Mouse (Mus musculus): ENCODE results near the gene Fbxw9. TPM values are rescaled to one million over a fixed set of nuclear protein-coding genes. Genes with fewer than 3 reads are reported as not detected.

The Fbxw9 gene
- polyA plus RNA-seq, 1 experiment from 2014 or later, result 28.2 TPM

DNA sequence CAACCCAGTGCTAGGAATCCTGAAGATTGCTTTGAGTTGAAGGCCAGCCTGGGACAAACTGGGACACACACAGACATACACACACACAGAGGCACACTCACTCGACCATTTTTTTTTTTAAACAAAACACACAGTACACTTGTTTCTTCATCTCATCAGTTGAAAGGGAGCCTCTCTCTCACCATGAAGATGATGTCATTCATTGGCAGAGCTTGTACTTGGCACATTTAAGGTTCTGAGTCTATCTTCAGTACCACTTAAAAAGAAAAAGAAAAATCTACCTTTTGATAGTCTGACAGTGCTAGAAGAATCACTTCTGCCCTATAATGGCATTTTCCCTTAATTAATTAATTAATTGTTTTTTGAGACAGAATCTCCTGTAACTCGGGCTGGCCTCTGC is 28.9 kb downstream of the Fbxw9 start:
- Histone ChIP-seq H3K4me3 (ENCODE audit: low read length) (no peak overlapping the region), H3K9me3 (ENCODE audit: control insufficient read depth, low read length) (no peaks in the 10 kb centered on the region), H3K27me3 (ENCODE audit: control insufficient read depth, insufficient read depth, low read depth, low read length) (no peaks in the 10 kb centered on the region), H3K9ac (ENCODE audit: low read length) (no peak overlapping the region), H3K4me1 (replicated peaks; ENCODE audit: control insufficient read depth, insufficient read depth, low read length) (peaks cover 4% of the 10 kb centered on the region), H3K36me3 (ENCODE audit: control insufficient read depth, insufficient read depth, low read length) (peaks cover 20% of the 10 kb centered on the region), H3K27ac (ENCODE audit: low read length) (no peak overlapping the region), H3K4me2 (ENCODE audit: low read depth, low read length) (no peak overlapping the region)
- ATAC-seq (ENCODE audit: low read depth), result no peak
- WGBS, result 70% methylated on average over 2 of the region's 2 CpGs

DNA sequence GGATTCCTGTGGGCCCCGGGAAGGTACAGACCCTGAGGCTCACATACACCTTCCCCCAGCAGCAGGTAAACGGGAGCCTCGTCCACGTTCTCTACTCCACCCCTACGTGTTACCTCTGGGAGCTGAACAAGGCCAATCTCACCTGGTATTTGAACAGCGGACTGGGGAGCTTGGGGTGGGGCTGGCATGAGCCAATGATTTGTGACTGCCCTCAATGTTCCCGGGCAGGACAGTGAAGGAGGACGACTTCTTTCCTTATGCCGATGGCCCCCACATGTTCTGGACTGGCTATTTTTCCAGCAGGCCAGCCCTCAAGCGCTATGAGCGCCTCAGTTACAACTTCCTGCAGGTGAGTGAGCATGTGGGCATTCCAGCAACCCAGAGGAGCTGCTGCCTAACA is 31.0 kb downstream of the Fbxw9 start:
- 81% methylated on average over 11 of the region's 11 CpGs for WGBS
- H3K36me3 ChIP-seq (ENCODE audit: control insufficient read depth, insufficient read depth, low read length), result peaks cover 21% of the 10 kb centered on the region
- H3K9me3 ChIP-seq (ENCODE audit: control insufficient read depth, low read length), result no peaks in the 10 kb centered on the region
- H3K4me2 ChIP-seq (ENCODE audit: low read depth, low read length), result no peak overlapping the region
- no peaks in the 10 kb centered on the region for H3K27me3 ChIP-seq (ENCODE audit: control insufficient read depth, insufficient read depth, low read depth, low read length)
- H3K27ac ChIP-seq (ENCODE audit: low read length), result no peak overlapping the region
- no peaks in the 10 kb centered on the region for H3K4me1 ChIP-seq (replicated peaks; ENCODE audit: control insufficient read depth, insufficient read depth, low read length)
- H3K9ac ChIP-seq (ENCODE audit: low read length), result no peak overlapping the region
- ATAC-seq (ENCODE audit: low read depth), result no peak
- H3K4me3 ChIP-seq (ENCODE audit: low read length), result no peak overlapping the region

DNA sequence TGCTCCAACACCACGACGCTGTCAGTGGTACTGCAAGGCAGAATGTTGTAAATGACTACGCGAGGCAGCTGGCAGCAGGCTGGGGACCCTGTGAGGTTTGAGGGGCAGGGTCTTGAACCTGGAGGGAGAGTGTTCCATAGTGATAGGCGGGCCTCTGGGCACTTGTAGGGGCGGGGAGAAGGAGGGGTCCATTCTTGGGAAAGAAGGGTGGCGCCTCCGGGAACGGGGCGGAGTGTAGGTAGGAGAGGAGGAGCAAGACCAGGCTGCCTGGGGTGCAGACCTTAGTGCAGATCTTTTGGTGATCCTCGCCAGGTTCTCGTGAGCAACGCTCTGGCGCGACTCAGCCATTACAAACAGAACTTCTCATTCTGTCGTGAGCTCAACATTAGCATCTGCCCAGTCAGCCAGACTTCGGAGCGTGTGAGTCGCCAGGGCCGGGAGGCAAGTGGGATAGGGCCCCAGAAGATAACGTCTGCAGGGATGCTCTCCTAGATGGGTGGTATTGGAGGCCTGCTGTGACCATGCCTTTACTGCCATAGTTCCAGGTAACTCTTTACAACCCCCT is 31.8 kb downstream of the Fbxw9 start:
- H3K4me3 ChIP-seq (ENCODE audit: low read length), result no peak overlapping the region
- WGBS, result 36% methylated on average over 21 of the region's 21 CpGs

DNA sequence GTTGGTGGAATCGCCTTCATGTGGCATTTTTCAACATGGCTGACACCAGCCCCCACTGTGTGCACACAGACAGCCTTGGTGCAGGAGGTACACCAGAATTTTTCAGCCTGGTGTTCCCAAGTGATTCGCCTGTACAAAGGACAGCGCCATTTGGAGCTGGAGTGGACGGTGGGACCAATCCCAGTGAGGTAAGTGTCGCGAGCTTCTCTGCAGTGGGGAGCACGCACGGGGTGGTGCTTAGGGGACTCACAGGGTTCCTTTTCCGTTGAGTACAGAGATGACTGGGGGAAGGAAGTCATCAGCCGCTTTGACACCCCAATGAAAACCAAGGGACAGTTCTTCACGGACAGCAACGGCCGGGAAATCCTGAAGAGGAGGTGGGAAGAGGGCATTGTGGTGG is 35.2 kb downstream of the Fbxw9 start:
- Histone ChIP-seq H3K9me3 (ENCODE audit: control insufficient read depth, low read length) (no peaks in the 10 kb centered on the region), H3K4me2 (ENCODE audit: low read depth, low read length) (no peak overlapping the region), H3K4me3 (ENCODE audit: low read length) (no peak overlapping the region), H3K9ac (ENCODE audit: low read length) (no peak overlapping the region), H3K4me1 (replicated peaks; ENCODE audit: control insufficient read depth, insufficient read depth, low read length) (no peaks in the 10 kb centered on the region; the same call in 1 of the 2 replicates), H3K27me3 (ENCODE audit: control insufficient read depth, insufficient read depth, low read depth, low read length) (no peaks in the 10 kb centered on the region), H3K36me3 (ENCODE audit: control insufficient read depth, insufficient read depth, low read length) (peaks cover 13% of the 10 kb centered on the region), H3K27ac (ENCODE audit: low read length) (no peak overlapping the region)
- WGBS, result 90% methylated on average over 13 of the region's 13 CpGs
- ATAC-seq (ENCODE audit: low read depth), result no peak

More for the DNA sequence above, 31.8 kb downstream of the Fbxw9 start:
- Histone ChIP-seq H3K36me3 (ENCODE audit: control insufficient read depth, insufficient read depth, low read length) (peaks cover 18% of the 10 kb centered on the region), H3K27ac (ENCODE audit: low read length) (no peak overlapping the region), H3K4me1 (replicated peaks; ENCODE audit: control insufficient read depth, insufficient read depth, low read length) (no peaks in the 10 kb centered on the region), H3K27me3 (ENCODE audit: control insufficient read depth, insufficient read depth, low read depth, low read length) (no peaks in the 10 kb centered on the region), H3K9me3 (ENCODE audit: control insufficient read depth, low read length) (no peaks in the 10 kb centered on the region), H3K4me2 (ENCODE audit: low read depth, low read length) (no peak overlapping the region), H3K9ac (ENCODE audit: low read length) (no peak overlapping the region)
- no peak for ATAC-seq (ENCODE audit: low read depth)

DNA sequence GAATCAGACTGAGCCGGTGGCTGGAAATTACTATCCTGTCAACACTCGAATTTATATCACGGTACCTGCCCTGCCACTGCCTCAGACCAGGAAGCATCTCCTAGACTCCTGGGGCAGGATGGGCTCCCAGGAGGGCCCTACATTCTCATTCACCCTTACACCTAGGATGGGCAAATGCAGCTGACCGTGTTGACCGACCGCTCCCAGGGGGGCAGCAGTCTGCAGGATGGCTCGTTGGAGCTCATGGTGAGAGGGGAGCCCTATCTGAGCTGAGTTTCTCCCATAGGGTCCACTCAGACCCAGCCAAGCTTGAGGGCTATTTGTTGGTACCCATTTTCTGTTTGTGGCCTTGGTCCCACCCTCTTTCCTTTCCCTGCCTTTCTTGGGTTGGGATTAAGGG is 35.7 kb downstream of the Fbxw9 start:
- peaks cover 13% of the 10 kb centered on the region for H3K36me3 ChIP-seq (ENCODE audit: control insufficient read depth, insufficient read depth, low read length)
- no peak for ATAC-seq (ENCODE audit: low read depth)
- H3K9me3 ChIP-seq (ENCODE audit: control insufficient read depth, low read length), result no peaks in the 10 kb centered on the region
- H3K4me2 ChIP-seq (ENCODE audit: low read depth, low read length), result no peak overlapping the region
- H3K27me3 ChIP-seq (ENCODE audit: control insufficient read depth, insufficient read depth, low read depth, low read length), result no peaks in the 10 kb centered on the region
- no peak overlapping the region for H3K27ac ChIP-seq (ENCODE audit: low read length)
- no peak overlapping the region for H3K9ac ChIP-seq (ENCODE audit: low read length)
- no peak overlapping the region for H3K4me3 ChIP-seq (ENCODE audit: low read length)
- WGBS, result 93% methylated on average over 7 of the region's 7 CpGs
- no peaks in the 10 kb centered on the region; the same call in 1 of the 2 replicates for H3K4me1 ChIP-seq (replicated peaks; ENCODE audit: control insufficient read depth, insufficient read depth, low read length)

- Histone ChIP-seq H3K9ac (ENCODE audit: low read length) (no peak overlapping the region), H3K4me2 (ENCODE audit: low read depth, low read length) (no peak overlapping the region), H3K27me3 (ENCODE audit: control insufficient read depth, insufficient read depth, low read depth, low read length) (no peaks in the 10 kb centered on the region), H3K4me1 (replicated peaks; ENCODE audit: control insufficient read depth, insufficient read depth, low read length) (no peaks in the 10 kb centered on the region; the same call in 1 of the 2 replicates), H3K27ac (ENCODE audit: low read length) (no peak overlapping the region), H3K9me3 (ENCODE audit: control insufficient read depth, low read length) (no peaks in the 10 kb centered on the region), H3K4me3 (ENCODE audit: low read length) (no peak overlapping the region), H3K36me3 (ENCODE audit: control insufficient read depth, insufficient read depth, low read length) (peaks cover 11% of the 10 kb centered on the region)
- 91% methylated on average over 16 of the region's 16 CpGs for WGBS
- no peak for ATAC-seq (ENCODE audit: low read depth)
Observed at GRCm38 (mm10) chr8:85096196-85096595, 36.3 kb downstream of the Fbxw9 start.

DNA sequence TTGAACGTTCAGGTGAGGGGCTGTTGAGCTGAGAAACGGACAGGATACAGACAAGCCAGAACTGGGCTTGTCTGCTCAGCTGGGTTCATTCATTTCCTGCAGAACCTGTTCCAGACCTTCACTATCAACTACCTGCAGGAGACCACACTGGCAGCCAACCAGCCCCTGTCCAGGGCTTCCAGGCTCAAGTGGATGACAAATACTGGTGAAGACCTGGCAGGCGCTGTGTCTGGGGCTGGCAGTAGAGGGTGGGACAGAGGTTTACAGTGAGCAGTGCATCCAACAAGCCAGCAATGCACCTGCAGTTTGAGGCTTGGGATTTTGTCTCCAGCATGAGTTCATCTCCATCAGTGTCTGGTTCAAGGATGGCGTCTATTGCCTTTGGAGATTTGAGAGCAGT is 37.0 kb downstream of the Fbxw9 start:
- no peaks in the 10 kb centered on the region for H3K27me3 ChIP-seq (ENCODE audit: control insufficient read depth, insufficient read depth, low read depth, low read length)
- no peak overlapping the region for H3K4me3 ChIP-seq (ENCODE audit: low read length)
- H3K9ac ChIP-seq (ENCODE audit: low read length), result no peak overlapping the region
- H3K27ac ChIP-seq (ENCODE audit: low read length), result no peak overlapping the region
- peaks cover 11% of the 10 kb centered on the region for H3K36me3 ChIP-seq (ENCODE audit: control insufficient read depth, insufficient read depth, low read length)
- no peaks in the 10 kb centered on the region; the same call in 1 of the 2 replicates for H3K9me3 ChIP-seq (ENCODE audit: control insufficient read depth, low read length)
- peak; percentile 49 for ATAC-seq (ENCODE audit: low read depth)
- WGBS, result 60% methylated on average over 4 of the region's 4 CpGs
- no peaks in the 10 kb centered on the region; the same call in 1 of the 2 replicates for H3K4me1 ChIP-seq (replicated peaks; ENCODE audit: control insufficient read depth, insufficient read depth, low read length)
- no peak overlapping the region for H3K4me2 ChIP-seq (ENCODE audit: low read depth, low read length)

- H3K4me2 ChIP-seq (ENCODE audit: low read depth, low read length), result no peak overlapping the region
- no peak overlapping the region for H3K27ac ChIP-seq (ENCODE audit: low read length)
- no peaks in the 10 kb centered on the region for H3K27me3 ChIP-seq (ENCODE audit: control insufficient read depth, insufficient read depth, low read depth, low read length)
- H3K9me3 ChIP-seq (ENCODE audit: control insufficient read depth, low read length), result no peaks in the 10 kb centered on the region; the same call in 1 of the 2 replicates
- peaks cover 5% of the 10 kb centered on the region for H3K36me3 ChIP-seq (ENCODE audit: control insufficient read depth, insufficient read depth, low read length)
- no peak for ATAC-seq (ENCODE audit: low read depth)
- no peak overlapping the region for H3K9ac ChIP-seq (ENCODE audit: low read length)
- H3K4me3 ChIP-seq (ENCODE audit: low read length), result no peak overlapping the region
- WGBS, result 78% methylated on average over 4 of the region's 4 CpGs
- no peaks in the 10 kb centered on the region; the same call in 1 of the 2 replicates for H3K4me1 ChIP-seq (replicated peaks; ENCODE audit: control insufficient read depth, insufficient read depth, low read length)
Observed at GRCm38 (mm10) chr8:85100076-85100665, 40.3 kb downstream of the Fbxw9 start.

DNA sequence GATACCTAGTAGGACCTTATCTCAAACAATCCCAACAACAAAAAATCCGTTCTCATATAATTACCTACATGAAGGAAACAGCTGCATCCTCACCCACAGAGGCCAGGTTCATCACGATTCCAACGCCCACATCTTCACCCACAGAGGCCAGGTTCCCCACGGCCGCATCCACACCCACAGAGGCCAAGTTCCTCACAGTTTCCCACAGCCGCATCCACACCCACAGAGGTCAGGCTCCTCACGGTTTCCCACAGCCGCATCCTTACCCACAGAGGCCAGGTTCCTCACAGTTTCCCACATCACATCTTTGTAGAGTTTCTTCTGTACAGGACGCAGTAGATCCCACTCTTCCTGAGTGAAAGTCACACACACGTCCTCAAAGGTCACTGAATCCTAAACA is 53.4 kb downstream of the Fbxw9 start:
- no peak for ATAC-seq (ENCODE audit: low read depth)
- no peak overlapping the region for H3K4me3 ChIP-seq (ENCODE audit: low read length)
- no peaks in the 10 kb centered on the region for H3K9me3 ChIP-seq (ENCODE audit: control insufficient read depth, low read length)
- WGBS, result 92% methylated on average over 10 of the region's 10 CpGs
- H3K9ac ChIP-seq (ENCODE audit: low read length), result no peak overlapping the region
- no peak overlapping the region for H3K27ac ChIP-seq (ENCODE audit: low read length)
- no peak overlapping the region for H3K4me2 ChIP-seq (ENCODE audit: low read depth, low read length)
- H3K36me3 ChIP-seq (ENCODE audit: control insufficient read depth, insufficient read depth, low read length), result peaks cover 22% of the 10 kb centered on the region
- H3K4me1 ChIP-seq (replicated peaks; ENCODE audit: control insufficient read depth, insufficient read depth, low read length), result no peaks in the 10 kb centered on the region
- H3K27me3 ChIP-seq (ENCODE audit: control insufficient read depth, insufficient read depth, low read depth, low read length), result no peaks in the 10 kb centered on the region
